Mouse (Mus musculus) liver, adult (tissue): ENCODE data around the gene Ick.
"Not testable (repeated sequence)": the region's sequence is repeated elsewhere in the genome, so short reads cannot be mapped to it uniquely, and the experiment has no call there.

Experiments
- GATA4 ChIP-seq: IDR thresholded peaks from 2 replicates; pipeline ENCODE4 v1.6.1; 2014; ENCODE audit warnings: mild to moderate bottlenecking, low read length; ENCODE audit not compliant: insufficient replicate concordance

Ick gene

DNA sequence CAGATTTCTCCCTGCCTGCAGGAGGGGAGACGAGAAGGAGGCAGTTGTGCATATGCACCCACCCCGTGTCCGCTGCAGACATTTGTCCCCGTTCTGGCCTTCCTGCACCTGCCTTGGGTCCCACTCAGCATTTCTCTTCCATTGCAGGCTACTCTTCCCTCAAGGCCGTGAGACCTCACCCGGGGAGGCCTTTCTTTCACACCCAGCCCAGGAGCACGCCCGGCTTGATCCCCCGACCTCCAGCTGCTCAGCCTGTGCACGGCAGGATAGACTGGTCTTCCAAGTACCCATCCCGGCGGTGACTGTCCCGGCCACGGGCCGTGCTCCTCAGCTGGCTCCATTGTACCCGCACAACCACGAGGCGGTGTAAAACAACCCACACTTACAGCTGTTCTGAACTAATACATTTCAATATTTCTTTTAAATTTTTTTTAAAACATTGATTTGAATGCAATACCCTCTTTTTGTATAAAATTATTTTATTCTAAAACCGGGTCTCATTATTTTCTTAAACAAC lies 58.5 kb downstream of the Ick start:
- TF ChIP-seq GATA4, result no peak

DNA sequence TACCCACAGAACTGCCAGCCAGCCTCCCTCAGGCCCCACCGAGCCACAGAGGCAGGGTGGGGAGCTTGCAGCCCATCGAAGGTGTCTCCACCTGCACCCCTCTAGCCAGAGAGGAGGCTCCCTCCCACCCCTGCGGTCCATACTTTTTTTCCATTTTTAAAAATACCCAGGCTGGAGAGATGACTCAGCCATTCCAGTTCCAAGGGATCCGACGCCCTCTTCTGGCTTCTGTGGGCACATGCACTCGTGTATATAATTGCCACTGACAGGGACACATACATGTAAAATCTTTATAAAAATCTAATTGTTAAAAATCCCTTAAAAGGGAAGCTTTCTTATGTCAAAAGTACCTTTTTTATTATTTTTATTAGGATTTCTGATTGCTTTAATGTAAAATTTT lies 59.9 kb downstream of the Ick start:
- no peak for TF ChIP-seq GATA4

DNA sequence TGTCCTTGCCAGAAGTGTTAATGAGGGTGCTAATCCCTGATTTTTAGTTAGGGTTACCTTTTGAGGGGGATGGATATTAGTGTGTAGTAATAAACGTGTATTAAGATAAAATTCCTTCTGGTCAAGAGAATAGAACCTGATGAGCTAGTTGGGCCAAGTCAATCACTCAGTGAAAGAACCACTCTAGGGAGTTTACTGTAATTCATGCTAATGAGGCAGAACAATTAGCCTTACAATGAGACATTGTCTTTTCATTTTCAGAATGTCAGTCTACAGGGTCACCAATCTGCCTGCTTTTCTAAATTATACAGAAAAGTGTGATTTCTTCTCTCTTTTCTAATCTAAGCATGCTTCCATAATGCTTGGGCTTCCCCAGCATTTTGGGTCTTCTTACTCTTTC lies 65.0 kb downstream of the Ick start:
- TF ChIP-seq GATA4, result no peak

DNA sequence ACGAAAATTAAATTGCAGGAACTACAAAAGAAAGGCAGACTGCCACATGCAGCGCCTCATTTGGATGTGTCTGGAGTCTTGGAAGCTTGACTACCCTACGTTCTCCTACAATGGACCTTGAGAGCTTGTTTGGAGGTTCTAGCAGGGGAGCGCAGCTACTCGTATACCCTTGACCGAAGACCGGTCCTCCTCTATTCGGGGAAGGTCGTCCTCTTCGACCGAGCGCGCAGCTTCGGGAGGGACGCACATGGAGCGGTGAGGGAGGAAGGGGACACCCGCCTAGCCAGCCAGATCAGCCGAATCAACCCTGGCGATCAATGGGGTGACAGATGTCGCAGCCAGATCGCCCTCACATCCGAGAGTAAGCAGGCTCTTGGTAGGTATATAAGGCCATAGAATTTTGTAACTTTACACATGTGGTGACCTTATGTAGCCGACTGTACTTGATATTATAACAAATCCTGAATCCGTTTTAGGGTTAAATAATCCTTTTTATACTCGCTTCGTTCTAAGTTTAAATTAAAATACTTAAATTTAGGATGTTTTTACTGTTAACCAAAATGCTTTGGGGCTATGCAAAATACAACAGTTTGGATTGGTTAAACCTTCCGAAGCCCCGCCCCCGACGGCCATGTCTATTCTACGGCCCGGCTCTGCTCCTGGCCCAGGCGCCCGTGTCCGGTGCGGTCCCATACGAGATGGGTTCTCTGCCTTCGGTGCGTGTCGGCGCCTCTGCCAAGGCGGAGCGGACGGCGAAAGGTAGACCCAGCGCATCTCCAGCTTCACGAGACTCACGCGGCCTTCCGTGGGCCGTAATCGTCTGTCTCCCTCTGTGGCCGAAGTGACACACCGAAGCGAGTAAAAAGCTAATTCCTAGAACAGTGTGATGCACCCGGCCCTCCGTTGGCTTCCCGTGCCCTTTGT lies 66.5 kb downstream of the Ick start:
- TF ChIP-seq GATA4, result peak; percentile 83; the same call in 1 of the 2 replicates

DNA sequence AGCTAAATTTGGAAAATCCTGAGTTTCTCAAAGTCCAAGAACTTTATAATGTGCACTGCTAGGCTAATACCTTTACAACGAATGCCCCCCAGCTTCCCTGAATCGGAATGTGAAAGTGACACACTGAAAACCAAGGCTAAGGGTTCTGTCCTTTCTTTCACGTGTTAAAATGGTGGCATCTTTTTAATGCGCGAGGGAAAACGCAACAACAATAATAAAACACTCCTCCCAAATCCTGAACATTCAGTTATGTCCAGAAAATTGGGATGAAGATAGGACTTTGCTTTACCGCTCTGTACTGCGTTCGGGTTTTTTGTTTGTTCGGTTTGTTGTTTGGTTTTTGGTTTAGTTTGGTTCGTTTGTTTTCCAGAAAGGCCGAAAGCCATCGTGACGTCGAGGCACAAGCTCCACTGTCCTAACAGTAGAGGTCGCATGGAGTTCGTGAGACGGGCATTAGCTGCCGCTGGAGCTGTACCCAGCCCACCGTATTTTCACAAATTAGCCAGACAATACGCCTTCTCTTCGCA lies 67.3 kb downstream of the Ick start:
- no peak for TF ChIP-seq GATA4

DNA sequence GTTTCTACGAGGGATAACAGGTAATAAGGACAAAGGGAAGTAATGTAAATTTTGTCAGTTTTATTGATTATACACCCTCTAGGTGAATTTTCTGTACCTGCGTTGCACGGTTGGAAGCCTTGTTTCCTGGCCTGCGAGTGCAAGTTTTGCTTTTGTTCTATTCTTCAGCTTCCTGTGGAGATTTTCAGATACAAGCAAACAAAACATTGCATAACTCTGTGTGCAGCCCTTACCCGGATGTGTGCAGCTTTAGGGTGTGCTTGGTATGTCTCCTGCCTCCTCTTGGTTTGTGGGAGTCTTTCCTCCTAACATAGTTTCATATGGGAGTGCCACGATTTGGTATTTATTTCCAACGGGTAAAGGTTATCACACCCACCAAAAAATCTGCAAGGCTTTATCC lies 67.8 kb downstream of the Ick start:
- no peak for TF ChIP-seq GATA4

DNA sequence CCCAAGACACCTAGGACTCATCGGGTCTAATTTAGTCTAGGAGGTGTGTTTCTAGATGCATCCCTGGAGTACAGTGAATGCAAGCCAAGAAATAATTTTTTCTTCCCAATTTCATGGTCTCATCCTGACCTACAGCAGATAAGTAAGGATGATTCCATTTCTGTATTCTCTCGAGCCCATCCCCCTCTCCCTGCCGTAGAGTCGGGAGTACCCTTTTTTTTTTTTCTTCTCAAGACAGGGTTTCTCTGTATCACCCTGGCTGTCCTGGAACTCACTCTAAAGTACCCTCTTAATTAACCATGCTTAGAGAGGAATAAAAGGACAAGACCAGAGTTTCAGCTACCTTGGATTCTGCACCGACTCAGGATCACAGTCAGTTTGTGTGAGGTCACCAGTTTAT lies 69.2 kb downstream of the Ick start:
- no peak for TF ChIP-seq GATA4

DNA sequence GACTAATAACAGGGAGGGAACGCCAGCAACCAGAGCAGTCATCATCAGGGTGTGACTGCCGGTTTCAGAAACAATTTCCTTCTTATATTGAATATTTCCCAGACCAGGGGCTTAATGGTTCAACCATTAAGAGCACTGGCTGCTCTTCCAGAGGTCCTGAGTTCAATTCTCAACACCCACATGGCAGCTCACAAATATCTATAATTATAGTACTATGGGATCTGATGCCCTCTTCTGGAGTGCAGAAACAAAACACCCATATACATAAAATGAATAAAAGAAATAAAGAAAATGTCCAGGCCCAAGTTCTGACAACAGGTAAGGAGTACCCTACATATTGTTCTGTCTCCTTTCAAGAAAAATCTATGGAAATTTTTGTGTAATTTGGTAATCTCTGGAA lies 70.1 kb downstream of the Ick start:
- no peak for TF ChIP-seq GATA4

DNA sequence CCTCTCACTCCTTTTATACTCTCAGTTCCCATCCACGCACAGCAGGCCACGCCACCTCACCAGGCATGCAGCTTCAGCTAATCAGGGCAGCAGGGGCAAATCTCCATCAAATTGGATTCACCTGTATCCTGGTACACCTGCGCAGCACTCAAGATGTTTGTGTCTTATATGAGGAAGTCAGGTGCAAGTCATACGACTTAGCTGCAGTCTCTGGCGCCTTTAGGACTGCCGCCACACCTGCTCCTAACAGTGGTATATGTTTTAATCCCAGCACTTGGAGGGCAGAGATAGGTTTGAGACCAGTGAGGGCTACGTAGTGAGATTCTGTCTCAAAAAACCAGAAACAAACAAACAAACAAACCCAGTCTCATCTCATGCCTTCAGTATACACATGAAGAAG lies 73.5 kb downstream of the Ick start, which contains the start of gene Gsta4:
TSS of gene Gsta4 (plus strand) at position 301 of the 400 bp plus-strand sequence.
- not testable (repeated sequence) for TF ChIP-seq GATA4

DNA sequence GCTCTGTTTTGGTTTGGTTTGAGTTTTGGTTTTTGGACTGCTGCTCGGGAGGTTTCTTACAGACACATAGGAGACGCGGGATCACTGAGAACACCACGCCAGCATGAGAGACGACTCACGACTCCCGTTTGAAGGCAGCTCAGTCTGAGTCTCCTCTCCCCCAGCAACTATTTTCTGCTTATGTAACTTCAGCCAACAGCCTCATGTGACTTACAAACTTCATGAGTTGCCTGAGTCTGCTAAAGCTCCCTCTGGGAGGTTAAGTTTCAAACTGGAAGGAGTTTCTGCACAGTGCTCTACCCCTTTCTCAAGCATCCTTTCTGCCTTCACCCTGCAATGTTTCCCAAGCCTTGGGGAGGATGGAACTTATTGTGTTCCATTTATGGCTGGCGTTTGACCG lies 76.7 kb downstream of the Ick start:
- no peak for TF ChIP-seq GATA4

DNA sequence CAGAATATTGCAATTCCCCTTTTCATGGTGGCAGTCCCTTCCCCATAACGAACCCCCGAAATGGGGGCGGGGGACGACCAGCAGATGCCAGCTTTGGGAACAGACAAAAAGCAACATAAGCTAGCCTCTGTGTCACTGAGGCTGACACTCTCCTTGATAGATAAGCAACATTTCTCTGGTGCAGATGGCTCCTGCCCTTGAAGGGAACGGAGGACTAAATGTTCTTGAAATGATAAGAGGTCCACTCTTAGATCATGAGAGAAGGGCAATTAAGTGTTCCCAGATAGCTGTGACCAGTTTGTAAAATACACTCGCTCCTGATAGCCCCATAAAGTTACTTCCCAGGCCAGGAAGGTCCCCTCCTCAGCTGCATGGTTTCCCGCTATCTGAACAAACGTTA lies 79.9 kb downstream of the Ick start:
- no peak for TF ChIP-seq GATA4

DNA sequence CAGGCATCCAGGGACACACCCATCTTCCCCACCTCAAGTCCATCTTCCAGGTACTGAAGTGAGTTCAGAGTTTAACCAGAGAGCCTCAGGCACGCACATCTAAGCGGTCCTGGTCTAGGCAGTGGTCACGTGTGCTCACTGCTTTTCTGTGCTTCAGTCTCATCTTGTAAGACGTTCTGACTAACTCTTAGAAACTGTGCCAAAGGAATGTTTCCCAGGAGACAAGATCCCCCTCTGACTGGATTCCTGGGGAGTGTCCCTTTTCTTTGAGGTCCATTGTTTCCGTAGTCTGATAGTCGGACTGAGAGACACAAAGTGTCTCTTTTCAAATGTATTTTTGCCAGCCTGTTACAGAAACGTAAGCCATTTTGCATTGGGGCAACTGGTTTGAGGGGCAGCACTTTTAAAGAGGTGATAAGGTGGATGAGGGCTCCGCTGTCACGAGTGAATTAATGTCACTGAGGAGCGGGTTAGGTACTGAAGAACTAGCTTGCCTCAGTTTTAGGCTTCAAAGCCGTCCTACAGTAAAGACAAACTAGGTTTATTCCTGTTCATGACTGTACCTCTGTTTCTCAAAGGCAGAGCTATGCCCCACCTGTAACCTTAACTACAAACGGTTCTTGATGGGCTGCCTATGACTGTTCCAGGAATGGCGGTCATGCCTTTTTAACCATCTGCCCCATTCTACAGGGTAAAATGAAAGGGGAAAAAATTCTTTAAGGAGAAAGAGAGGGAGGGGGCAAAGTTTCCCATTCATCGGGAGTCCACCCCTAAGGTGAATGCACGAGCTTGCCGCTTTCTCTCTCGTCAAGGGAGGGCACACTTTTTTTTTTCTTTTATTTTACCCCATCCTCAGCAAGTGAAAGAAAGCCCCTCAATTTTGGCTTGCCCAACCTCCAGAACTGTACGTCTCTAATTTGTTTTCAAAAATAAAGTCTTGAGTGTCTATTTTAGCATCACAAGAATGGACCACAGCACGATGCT lies 82.0 kb downstream of the Ick start:
- TF ChIP-seq GATA4, result no peak

DNA sequence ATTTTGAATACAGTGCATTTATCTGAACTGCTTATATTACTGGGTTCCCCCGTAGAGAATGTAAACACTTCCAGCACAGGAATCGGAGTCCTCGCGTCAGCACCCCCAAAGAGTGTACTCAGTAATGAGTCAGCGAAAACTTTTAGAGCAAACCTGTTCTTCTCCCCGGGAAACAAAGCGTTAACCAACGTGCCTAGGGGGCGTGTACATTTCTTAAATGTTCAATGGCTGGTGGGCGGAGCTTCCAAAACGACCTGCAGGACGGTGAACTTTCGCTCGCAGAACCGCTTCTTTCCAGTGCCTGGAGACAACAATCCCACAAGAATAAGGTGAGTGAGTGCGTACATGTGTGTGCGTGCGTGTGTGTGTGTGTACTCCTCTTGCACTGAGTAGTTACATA lies 82.7 kb downstream of the Ick start:
- no peak for TF ChIP-seq GATA4

DNA sequence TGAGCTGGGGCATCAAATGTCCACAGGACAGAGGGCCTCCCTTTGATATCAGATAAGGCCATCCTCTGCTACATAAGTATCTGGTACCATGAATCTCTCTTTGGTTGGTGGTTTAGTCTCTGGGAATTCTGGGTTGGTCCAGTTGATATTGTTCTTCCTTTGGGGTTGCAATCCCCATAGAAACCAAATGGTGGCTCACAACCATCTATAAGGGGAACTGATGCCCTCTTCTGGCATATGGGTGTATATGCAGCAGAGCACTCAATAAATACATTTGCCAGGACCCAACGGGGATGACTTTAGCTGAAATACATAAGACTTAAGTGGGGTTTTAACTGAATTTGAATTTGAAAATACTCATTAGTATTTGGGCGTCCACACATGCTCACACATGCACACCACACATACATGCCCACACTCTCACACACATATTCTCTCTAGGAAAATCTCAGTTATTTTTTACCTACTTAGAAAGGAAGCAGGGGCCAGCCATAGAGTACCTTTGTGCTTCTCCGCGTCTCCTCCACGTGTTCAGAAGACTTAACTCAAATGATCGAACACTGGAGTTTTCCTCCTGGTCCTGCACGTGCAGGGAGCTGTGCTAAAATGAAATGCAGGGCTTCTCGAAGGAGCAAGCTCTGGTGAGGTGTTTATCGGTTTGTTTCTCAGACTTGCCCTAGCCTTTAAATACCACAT lies 85.1 kb downstream of the Ick start:
- no peak for TF ChIP-seq GATA4

DNA sequence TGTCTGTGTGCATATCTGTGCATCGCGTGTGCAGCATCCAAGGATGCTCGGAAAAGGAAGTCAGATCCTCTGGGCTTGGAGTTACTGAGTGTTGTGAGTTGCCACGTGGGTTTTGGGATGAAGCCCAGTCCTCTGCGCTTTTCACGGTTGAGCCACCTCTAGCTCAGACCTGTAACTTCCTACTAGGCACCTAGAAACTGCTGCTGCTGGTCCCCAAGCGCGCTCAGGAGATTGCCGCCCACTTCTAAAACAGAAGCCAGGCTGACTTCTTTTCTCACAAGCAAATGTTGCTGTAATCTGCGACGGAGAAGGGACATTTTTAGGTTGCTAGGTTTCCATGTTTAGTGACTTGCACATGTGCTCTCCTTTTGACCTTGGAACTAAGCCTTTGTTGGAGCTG lies 86.0 kb downstream of the Ick start:
- no peak for TF ChIP-seq GATA4
